Mouse (Mus musculus) ES-Bruce4 (cell line): ENCODE measurements around the gene Vim. TPM values are rescaled to one million over a fixed set of nuclear protein-coding genes. Genes with fewer than 3 reads are reported as not detected.
A peak's percentile ranks its signal among the peaks of the same experiment; 100 is the strongest.

Source experiments
- H3K27ac ChIP-seq: 2 replicates; pipeline ENCODE4 v1.5.1; 2012; ENCODE audit warnings: low read length, inconsistent platforms; ENCODE audit not compliant: insufficient read depth
- H3K27me3 ChIP-seq: 2 replicates; pipeline ENCODE4 v1.6.1; 2012; ENCODE audit warnings: mild to moderate bottlenecking, low read length, inconsistent platforms; ENCODE audit not compliant: control insufficient read depth, poor library complexity, insufficient read depth, severe bottlenecking
- H3K36me3 ChIP-seq: 2 replicates; pipeline ENCODE4 v1.6.1; 2012; ENCODE audit warnings: inconsistent platforms, mild to moderate bottlenecking, low read length, moderate library complexity; ENCODE audit not compliant: control insufficient read depth, poor library complexity, insufficient read depth, severe bottlenecking
- H3K4me1 ChIP-seq: one replicate; pipeline ENCODE4 v1.8.1; 2011; ENCODE audit warnings: low read length; ENCODE audit not compliant: control insufficient read depth, insufficient read depth
- H3K4me3 ChIP-seq: 2 replicates; pipeline ENCODE4 v1.5.1; 2011; ENCODE audit warnings: low read depth, mild to moderate bottlenecking, low read length
- H3K9ac ChIP-seq: 2 replicates; pipeline ENCODE4 v1.6.1; 2012; ENCODE audit warnings: low read depth, mild to moderate bottlenecking, inconsistent platforms; ENCODE audit not compliant: poor library complexity, severe bottlenecking
- H3K9me3 ChIP-seq: replicated peaks from 2 replicates; pipeline ENCODE4 v1.6.1; 2012; ENCODE audit warnings: mild to moderate bottlenecking, low read length, inconsistent platforms; ENCODE audit not compliant: control insufficient read depth, poor library complexity, insufficient read depth, severe bottlenecking
- CTCF ChIP-seq: IDR thresholded peaks from one replicate; pipeline ENCODE4 v1.8.1; 2011; ENCODE audit warnings: low read depth, low read length
- EP300 ChIP-seq: IDR thresholded peaks from 2 replicates; pipeline ENCODE4 v1.6.1; 2011; ENCODE audit warnings: low read depth, low read length; ENCODE audit not compliant: insufficient read depth
- POLR2A ChIP-seq: IDR thresholded peaks from one replicate; pipeline ENCODE4 v1.8.1; 2011; ENCODE audit warnings: low read length; ENCODE audit not compliant: insufficient read depth
- polyA plus RNA-seq: library from polyadenylated mRNA; stranded (reverse); fragments of >200 nt; gene quantifications from 2 replicates; pipeline ENCODE4 v1.2.4, GENCODE M21; 2011; ENCODE audit warnings: low read depth; ENCODE audit not compliant: missing spikeins, insufficient read depth, insufficient read length

Vim gene
- polyA plus RNA-seq, 1 experiment: 91.9 TPM

DNA sequence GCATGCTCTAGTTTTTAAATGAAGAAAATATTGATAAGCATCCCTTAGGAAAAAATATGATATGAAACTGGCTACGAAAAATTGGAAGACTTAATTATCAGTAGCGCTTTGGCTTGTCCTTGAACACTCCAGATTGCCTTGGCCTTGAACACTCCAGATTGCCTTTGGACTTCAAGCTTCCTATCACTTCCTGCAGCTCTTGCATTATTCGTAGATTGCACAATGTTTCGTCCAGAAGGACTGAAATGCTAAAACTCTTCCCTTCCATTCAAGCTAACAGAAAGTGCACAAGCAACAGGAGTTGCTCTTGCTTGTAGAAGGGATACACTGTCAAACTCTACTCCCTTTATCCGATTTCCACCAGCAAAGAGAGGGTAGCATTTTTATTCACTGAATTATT lies 14.4 kb upstream of the Vim start:
- no peaks in the 10 kb centered on the region for H3K9me3 ChIP-seq
- no peaks in the 10 kb centered on the region for H3K27me3 ChIP-seq
- no peaks in the 10 kb centered on the region for H3K36me3 ChIP-seq
- H3K9ac ChIP-seq: no peak overlapping the region
- no peaks in the 10 kb centered on the region for H3K4me1 ChIP-seq
- H3K4me3 ChIP-seq: no peak overlapping the region
- H3K27ac ChIP-seq: no peak overlapping the region
- TF ChIP-seq POLR2A (no peak), CTCF (no peak), EP300 (no peak)

DNA sequence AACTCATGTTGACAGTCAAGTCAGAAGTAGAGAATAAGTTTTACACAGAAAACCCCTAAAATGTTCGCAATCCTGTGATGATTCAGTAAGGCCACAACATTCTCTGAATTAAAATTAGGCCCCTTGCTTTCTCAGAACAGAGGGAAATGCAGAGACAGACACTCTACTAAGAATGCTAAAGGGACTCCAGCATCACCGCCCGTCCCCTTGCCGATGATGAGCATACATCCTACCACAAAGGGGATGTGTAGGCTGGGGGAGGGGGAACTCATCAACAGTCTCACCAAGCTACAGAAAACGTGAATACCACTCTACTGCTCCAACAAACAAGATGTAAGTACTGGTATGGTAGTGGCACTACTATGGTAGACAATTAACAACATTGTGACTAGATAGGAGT lies 14.0 kb upstream of the Vim start:
- no peaks in the 10 kb centered on the region for H3K4me1 ChIP-seq
- TF ChIP-seq EP300 (no peak), POLR2A (no peak), CTCF (no peak)
- no peaks in the 10 kb centered on the region for H3K9me3 ChIP-seq
- H3K4me3 ChIP-seq: no peak overlapping the region
- H3K27ac ChIP-seq: no peak overlapping the region
- H3K36me3 ChIP-seq: no peaks in the 10 kb centered on the region
- no peak overlapping the region for H3K9ac ChIP-seq
- H3K27me3 ChIP-seq: no peaks in the 10 kb centered on the region

DNA sequence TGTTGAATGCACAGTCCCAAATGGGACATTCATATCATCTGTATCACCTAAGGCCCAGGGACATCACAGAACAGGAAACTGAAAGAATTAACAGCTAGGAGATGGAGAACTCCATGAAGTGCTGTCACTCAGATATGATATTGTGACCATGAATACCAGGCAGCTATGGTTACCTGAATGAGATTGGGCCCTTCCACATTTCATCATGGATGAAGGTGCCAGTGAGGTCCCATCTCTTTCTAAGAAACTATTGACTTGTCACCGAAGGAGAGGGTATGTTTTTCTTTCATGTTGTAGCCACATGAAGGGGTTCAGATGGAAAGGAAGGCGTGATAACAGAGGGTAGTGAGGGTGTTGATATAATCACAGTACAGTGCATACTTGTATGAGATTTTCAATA lies 13.3 kb upstream of the Vim start:
- Histone ChIP-seq H3K36me3 (no peaks in the 10 kb centered on the region), H3K9ac (no peak overlapping the region), H3K27me3 (no peaks in the 10 kb centered on the region), H3K9me3 (no peaks in the 10 kb centered on the region), H3K27ac (no peak overlapping the region), H3K4me1 (no peaks in the 10 kb centered on the region), H3K4me3 (no peak overlapping the region)
- TF ChIP-seq POLR2A (no peak), CTCF (no peak), EP300 (no peak)

- no peak for TF ChIP-seq EP300
- TF ChIP-seq POLR2A: no peak
- TF ChIP-seq CTCF: no peak
- Histone ChIP-seq H3K9me3 (no peaks in the 10 kb centered on the region), H3K27me3 (peaks cover 3% of the 10 kb centered on the region; the same call in 1 of the 2 replicates), H3K4me1 (no peaks in the 10 kb centered on the region), H3K27ac (no peak overlapping the region), H3K9ac (no peak overlapping the region), H3K36me3 (no peaks in the 10 kb centered on the region), H3K4me3 (no peak overlapping the region)
Measured at GRCm38 (mm10) chr2:13570122-13570521, 3.6 kb upstream of the Vim start.

- H3K27me3 ChIP-seq: peaks cover 3% of the 10 kb centered on the region; the same call in 1 of the 2 replicates
- H3K36me3 ChIP-seq: no peaks in the 10 kb centered on the region
- no peaks in the 10 kb centered on the region for H3K4me1 ChIP-seq
- no peak overlapping the region for H3K9ac ChIP-seq
- H3K27ac ChIP-seq: no peak overlapping the region
- H3K9me3 ChIP-seq: no peaks in the 10 kb centered on the region
- H3K4me3 ChIP-seq: no peak overlapping the region
- TF ChIP-seq EP300 (no peak), CTCF (no peak), POLR2A (no peak)
Measured at GRCm38 (mm10) chr2:13572101-13572553, 1.6 kb upstream of the Vim start.

GRCm38 (mm10) chr2:13572647-13573407 lies 900 bp upstream of the Vim start:
- Histone ChIP-seq H3K4me3 (no peak overlapping the region), H3K36me3 (no peaks in the 10 kb centered on the region), H3K9ac (no peak overlapping the region), H3K4me1 (no peaks in the 10 kb centered on the region), H3K27ac (0 out of 2 replicates have a peak overlapping the region, but pooled peaks have one; percentile 32), H3K27me3 (peaks cover 3% of the 10 kb centered on the region; the same call in 1 of the 2 replicates), H3K9me3 (no peaks in the 10 kb centered on the region)
- TF ChIP-seq POLR2A (no peak), EP300 (no peak), CTCF (no peak)
